Mouse (Mus musculus) liver, embryonic 11.5 days (tissue): ENCODE results near the gene Maml3. TPM values are rescaled to one million over a fixed set of nuclear protein-coding genes. Genes with fewer than 3 reads are reported as not detected.

Experiments used
- ATAC-seq: fragments of 200-750 bp; cut with Nextera tagmentation; replicated peaks from 2 replicates; pipeline ENCODE4 v1.8.0; 2017; ENCODE audit warnings: moderate number of reproducible peaks, mild to moderate bottlenecking, moderate TSS enrichment, moderate library complexity; ENCODE audit not compliant: low FRiP score
- DNase-seq: peaks from one replicate; pipeline ENCODE4 v3.0.0-alpha.2; 2017; ENCODE audit warnings: low spot score
- H3K27ac ChIP-seq: fragments of 300-500 bp; sonication (generic); 2 replicates; pipeline ENCODE4 v1.5.1; 2014; ENCODE audit warnings: mild to moderate bottlenecking, low read depth, low read length, control low read depth
- H3K27me3 ChIP-seq: fragments of 300-500 bp; sonication (generic); replicated peaks from 2 replicates; pipeline ENCODE4 v1.6.1; 2014; ENCODE audit warnings: low read length, mixed read lengths; ENCODE audit not compliant: control insufficient read depth, insufficient read depth
- H3K36me3 ChIP-seq: fragments of 300-500 bp; sonication (generic); 2 replicates; pipeline ENCODE4 v1.6.1; 2014; ENCODE audit warnings: mild to moderate bottlenecking, low read length, moderate library complexity, mixed read lengths; ENCODE audit not compliant: control insufficient read depth, insufficient read depth
- H3K4me1 ChIP-seq: fragments of 300-500 bp; sonication (generic); replicated peaks from 2 replicates; pipeline ENCODE4 v1.6.1; 2014; ENCODE audit warnings: low read length, mixed read lengths; ENCODE audit not compliant: control insufficient read depth, insufficient read depth
- H3K4me2 ChIP-seq: fragments of 300-500 bp; sonication (generic); 2 replicates; pipeline ENCODE4 v1.6.1; 2014; ENCODE audit warnings: mild to moderate bottlenecking, control low read depth, moderate library complexity
- H3K4me3 ChIP-seq: fragments of 300-500 bp; sonication (generic); 2 replicates; pipeline ENCODE4 v1.5.1; 2014; ENCODE audit warnings: low read depth, low read length, control low read depth
- H3K9ac ChIP-seq: fragments of 300-500 bp; sonication (generic); 2 replicates; pipeline ENCODE4 v1.6.1; 2014; ENCODE audit warnings: low read depth, low read length, control low read depth
- H3K9me3 ChIP-seq: fragments of 300-500 bp; sonication (generic); 2 replicates; pipeline ENCODE4 v1.6.1; 2016; ENCODE audit warnings: low read length, inconsistent platforms, mixed read lengths; ENCODE audit not compliant: control insufficient read depth
- WGBS: fragments of 180-500 bp; shearing (Covaris S2); extraction: QIAGEN DNeasy Blood & Tissue Kit; methylation state at CpG from one replicate; pipeline ENCODE4 v1.1.7; 2014; 5-methylcytosine and 5-hydroxymethylcytosine counted together
- polyA plus RNA-seq: library from polyadenylated mRNA; unstranded; fragments of >200 nt; fragmentation: Nextera tagmentation; extraction: Ambion mirVana; gene quantifications from 2 replicates; pipeline ENCODE4 v1.2.1, GENCODE M21; 2014

The Maml3 gene
- polyA plus RNA-seq, 1 experiment from 2014 or later, result 3.1 TPM

DNA sequence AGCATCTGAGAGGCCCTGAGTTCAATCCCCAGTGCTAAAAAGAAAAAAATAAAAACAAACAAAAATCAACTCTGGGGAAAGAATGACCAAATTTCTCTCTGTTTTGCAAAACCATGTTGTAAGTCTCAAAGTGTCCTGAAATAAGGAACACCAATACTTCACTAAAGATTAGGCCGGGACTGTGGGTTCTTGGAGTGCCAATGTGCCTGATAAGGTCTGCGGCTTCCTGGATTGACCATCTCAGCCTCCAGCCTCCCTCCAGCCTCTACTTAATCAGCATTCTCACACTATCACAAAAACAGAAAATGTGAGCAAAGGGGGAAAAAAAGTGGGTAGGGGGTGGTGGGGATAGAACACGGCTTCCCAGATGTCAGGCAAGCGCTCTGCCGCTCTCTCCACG lies 30.9 kb downstream of the Maml3 start:
- H3K36me3 ChIP-seq, result no peaks in the 10 kb centered on the region
- no peaks in the 10 kb centered on the region for H3K9me3 ChIP-seq
- H3K27ac ChIP-seq, result no peak overlapping the region
- no peaks in the 10 kb centered on the region for H3K27me3 ChIP-seq
- WGBS, result 32% methylated on average over 6 of the region's 6 CpGs
- H3K4me2 ChIP-seq, result no peak overlapping the region
- DNase-seq, result no peak
- H3K4me1 ChIP-seq, result peaks cover 9% of the 10 kb centered on the region
- no peak overlapping the region for H3K4me3 ChIP-seq
- ATAC-seq, result no peak
- no peak overlapping the region for H3K9ac ChIP-seq

DNA sequence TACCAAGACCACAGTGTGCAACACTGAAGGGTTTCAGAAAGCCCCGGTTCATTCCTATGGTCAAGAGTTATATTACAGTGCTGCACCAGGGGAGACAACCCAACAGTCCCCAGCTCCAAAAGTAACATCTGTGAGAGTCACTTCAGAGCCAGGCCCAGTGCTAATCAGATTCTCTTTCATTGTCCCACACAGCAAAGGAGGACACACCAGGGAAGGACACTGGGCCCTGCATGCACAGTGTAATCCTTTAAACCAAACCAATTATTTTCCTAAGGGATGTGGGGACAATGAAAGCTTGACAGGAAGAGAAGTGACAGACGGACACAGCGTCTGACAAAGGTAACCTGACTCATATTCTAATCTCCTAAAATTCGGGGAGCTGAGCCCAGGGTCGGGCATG lies 32.9 kb downstream of the Maml3 start:
- 63% methylated on average over 5 of the region's 5 CpGs for WGBS
- DNase-seq, result no peak

DNA sequence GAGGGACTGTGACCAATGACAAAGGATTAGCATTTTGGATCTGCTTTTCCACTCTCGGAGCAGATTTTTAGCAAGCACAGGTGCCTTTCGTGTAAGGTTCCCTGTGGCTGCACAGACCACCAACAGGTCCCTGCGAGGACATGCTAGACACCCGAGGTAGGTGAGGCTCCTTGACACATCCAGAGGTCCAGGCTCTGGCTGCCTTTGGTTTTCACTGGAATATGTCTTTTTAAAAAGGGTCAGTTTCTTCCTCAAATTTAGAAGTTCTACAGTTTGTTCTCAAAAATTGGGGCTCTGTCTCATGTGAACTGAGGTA lies 34.8 kb downstream of the Maml3 start:
- 13% methylated on average over 4 of the region's 4 CpGs for WGBS

More for the DNA sequence above, 32.9 kb downstream of the Maml3 start:
- no peak overlapping the region for H3K4me2 ChIP-seq
- H3K27me3 ChIP-seq, result no peaks in the 10 kb centered on the region
- H3K27ac ChIP-seq, result no peak overlapping the region
- no peaks in the 10 kb centered on the region for H3K9me3 ChIP-seq
- peaks cover 9% of the 10 kb centered on the region for H3K4me1 ChIP-seq
- H3K36me3 ChIP-seq, result no peaks in the 10 kb centered on the region
- ATAC-seq, result no peak
- H3K9ac ChIP-seq, result no peak overlapping the region
- no peak overlapping the region for H3K4me3 ChIP-seq

DNA sequence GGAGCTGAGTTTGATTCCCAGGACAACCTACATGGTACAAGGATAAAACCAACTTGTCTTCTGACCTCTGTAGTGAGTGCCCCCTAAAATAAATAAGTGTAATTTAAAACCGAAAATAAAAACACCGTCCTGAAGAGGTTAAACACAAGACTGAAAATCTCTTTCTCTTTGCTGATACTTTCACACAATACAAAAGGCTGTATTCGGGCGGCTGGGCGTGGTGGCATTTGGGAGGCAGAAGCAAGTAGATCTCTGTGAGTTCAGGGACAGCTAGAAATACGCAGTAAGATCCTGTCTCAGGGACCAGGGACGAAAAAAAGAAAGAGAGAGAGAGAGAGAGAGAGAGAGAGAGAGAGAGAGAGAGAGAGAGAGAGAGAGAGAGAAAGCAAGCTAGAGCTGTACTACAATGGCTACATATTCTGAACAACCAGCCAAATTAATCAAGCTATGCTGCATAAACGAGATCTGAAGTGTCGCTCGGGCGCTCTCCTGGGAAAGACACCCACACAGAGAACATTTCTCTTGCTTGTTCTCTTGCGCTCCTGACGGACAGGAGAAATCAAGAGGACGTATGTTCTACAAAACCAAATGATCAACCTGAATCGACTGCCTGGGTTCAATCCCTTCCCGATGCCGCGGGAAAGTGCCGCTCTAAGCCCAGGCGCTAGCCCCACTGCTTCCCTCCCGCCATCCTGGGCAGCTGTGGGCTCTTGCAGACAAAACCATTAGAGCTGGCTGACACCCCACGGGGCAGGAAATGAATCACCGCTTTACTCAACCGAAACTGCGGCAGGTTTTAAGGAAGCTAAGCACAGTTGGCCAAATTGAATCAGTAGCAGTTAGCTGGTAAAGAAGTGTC lies 35.3 kb downstream of the Maml3 start:
- WGBS, result 9% methylated on average over 25 of the region's 25 CpGs
- Histone ChIP-seq H3K27ac (no peak overlapping the region), H3K4me1 (peaks cover 13% of the 10 kb centered on the region), H3K27me3 (no peaks in the 10 kb centered on the region), H3K9ac (peak overlapping the region; percentile 51; the same call in 1 of the 2 replicates), H3K4me3 (peak overlapping the region; percentile 37), H3K36me3 (no peaks in the 10 kb centered on the region), H3K4me2 (peak overlapping the region; percentile 66), H3K9me3 (no peaks in the 10 kb centered on the region)
- peak; percentile 70 for DNase-seq
- ATAC-seq, result no peak

More for the DNA sequence above, 34.8 kb downstream of the Maml3 start:
- Histone ChIP-seq H3K27me3 (no peaks in the 10 kb centered on the region), H3K9me3 (no peaks in the 10 kb centered on the region), H3K4me1 (peaks cover 13% of the 10 kb centered on the region), H3K27ac (no peak overlapping the region), H3K9ac (peak overlapping the region; percentile 51; the same call in 1 of the 2 replicates), H3K4me2 (peak overlapping the region; percentile 66), H3K36me3 (no peaks in the 10 kb centered on the region), H3K4me3 (peak overlapping the region; percentile 37)
- ATAC-seq, result no peak
- no peak for DNase-seq

DNA sequence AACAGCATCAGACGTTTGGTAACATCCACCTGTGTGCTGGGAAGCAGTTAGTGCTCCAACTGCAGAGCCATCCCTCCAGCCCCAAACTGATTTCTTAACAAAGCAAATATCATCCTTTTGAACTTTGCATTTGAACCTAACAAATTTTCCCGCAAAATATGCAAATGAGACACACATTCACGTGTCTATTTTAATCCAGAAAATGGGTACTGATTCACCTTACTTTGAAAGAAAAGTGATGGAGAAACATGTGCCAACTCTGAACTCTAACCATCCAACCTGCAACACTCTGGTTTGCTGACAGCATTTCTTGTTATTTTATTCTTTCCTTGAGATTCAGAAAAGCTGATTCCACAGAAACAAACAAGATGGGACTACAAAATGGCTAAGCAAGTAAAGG lies 36.0 kb downstream of the Maml3 start:
- no peak overlapping the region for H3K27ac ChIP-seq
- no peaks in the 10 kb centered on the region for H3K36me3 ChIP-seq
- DNase-seq, result no peak
- no peak overlapping the region for H3K4me3 ChIP-seq
- ATAC-seq, result no peak
- H3K27me3 ChIP-seq, result no peaks in the 10 kb centered on the region
- H3K9me3 ChIP-seq, result no peaks in the 10 kb centered on the region
- 61% methylated on average over 3 of the region's 3 CpGs for WGBS
- H3K4me1 ChIP-seq, result peaks cover 6% of the 10 kb centered on the region; the same call in 1 of the 2 replicates
- peak overlapping the region; percentile 66; the same call in 1 of the 2 replicates for H3K4me2 ChIP-seq
- H3K9ac ChIP-seq, result no peak overlapping the region

DNA sequence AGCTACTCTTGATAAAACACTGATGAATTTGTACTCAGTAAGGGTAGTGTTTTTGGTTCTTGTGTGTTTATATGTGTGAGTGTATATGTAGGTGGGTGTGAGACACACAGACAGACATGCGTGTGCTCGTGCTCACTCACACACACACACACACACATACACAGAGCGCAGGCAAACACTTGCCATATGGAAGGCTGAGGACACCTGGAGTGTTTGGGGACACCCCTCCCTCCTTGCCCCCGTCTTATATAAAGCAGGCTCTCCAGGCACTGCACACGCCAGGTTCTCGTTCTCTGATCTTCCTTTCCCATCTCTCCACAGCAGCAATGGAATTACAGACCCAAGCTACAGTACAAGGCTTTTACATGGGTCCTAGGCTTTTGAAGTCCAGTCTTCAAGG lies 37.7 kb downstream of the Maml3 start:
- Histone ChIP-seq H3K4me3 (no peak overlapping the region), H3K27ac (no peak overlapping the region), H3K9ac (no peak overlapping the region), H3K4me2 (no peak overlapping the region), H3K9me3 (no peaks in the 10 kb centered on the region), H3K4me1 (0 out of 2 replicates have a peak, but pooled peaks cover 3% of the 10 kb centered on the region), H3K36me3 (no peaks in the 10 kb centered on the region), H3K27me3 (no peaks in the 10 kb centered on the region)
- 88% methylated on average over 6 of the region's 6 CpGs for WGBS
- DNase-seq (no peak), ATAC-seq (no peak)

DNA sequence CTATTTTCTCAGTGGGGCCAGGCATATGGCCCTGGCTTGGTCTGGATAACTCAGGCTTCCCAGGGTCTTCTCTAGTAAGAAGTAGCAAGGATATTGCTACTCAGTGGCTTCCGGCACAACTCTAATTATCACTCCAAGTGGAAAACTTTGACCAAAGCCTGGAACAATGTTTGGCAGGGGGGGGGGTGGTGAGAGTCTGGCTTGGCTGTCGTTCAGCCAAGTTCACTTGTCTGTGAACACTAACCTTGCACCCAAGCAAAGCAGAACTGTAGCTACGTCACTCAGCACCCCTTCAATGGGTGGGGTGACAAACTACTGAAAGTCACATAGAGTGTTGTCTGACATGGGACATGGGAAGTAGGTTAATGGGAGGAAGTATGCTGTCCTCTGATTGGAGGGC lies 38.7 kb downstream of the Maml3 start:
- 59% methylated on average over 3 of the region's 3 CpGs for WGBS
- 0 out of 2 replicates have a peak, but pooled peaks cover 3% of the 10 kb centered on the region for H3K4me1 ChIP-seq
- H3K36me3 ChIP-seq, result no peaks in the 10 kb centered on the region
- H3K27ac ChIP-seq, result no peak overlapping the region
- H3K9me3 ChIP-seq, result no peaks in the 10 kb centered on the region
- no peak for ATAC-seq
- H3K27me3 ChIP-seq, result no peaks in the 10 kb centered on the region
- no peak overlapping the region for H3K4me2 ChIP-seq
- no peak overlapping the region for H3K9ac ChIP-seq
- H3K4me3 ChIP-seq, result no peak overlapping the region
- DNase-seq, result no peak

DNA sequence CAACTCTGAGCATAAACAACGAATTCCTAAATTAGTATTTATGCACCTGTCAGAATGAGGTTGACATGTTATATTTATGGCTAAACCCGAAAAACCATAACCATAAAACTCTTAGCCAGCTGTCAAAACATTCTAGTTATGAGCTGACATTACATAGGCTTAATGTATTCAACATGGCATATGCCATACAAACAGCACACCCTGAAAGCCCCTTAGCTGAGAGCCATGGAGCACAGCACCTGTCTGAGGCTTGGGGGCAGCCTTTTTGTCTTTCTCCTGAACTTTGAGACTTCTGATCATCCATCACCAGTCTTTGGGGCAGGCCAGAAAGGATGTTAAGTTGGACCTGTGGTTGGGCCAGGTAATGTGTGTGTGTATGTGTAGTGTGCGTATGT lies 41.6 kb downstream of the Maml3 start:
- no peak overlapping the region for H3K4me2 ChIP-seq
- no peak for ATAC-seq

More for the DNA sequence above, 41.6 kb downstream of the Maml3 start:
- no peak overlapping the region for H3K9ac ChIP-seq
- H3K4me3 ChIP-seq, result no peak overlapping the region
- H3K27ac ChIP-seq, result no peak overlapping the region
- H3K36me3 ChIP-seq, result no peaks in the 10 kb centered on the region
- H3K27me3 ChIP-seq, result no peaks in the 10 kb centered on the region
- WGBS, result 81% methylated on average over 3 of the region's 3 CpGs
- DNase-seq, result no peak
- H3K9me3 ChIP-seq, result no peaks in the 10 kb centered on the region
- H3K4me1 ChIP-seq, result 0 out of 2 replicates have a peak, but pooled peaks cover 3% of the 10 kb centered on the region
